Mouse (Mus musculus) limb, embryonic 12.5 days (tissue): ENCODE results near the gene Cacna1c. TPM values are rescaled to one million over a fixed set of nuclear protein-coding genes. Genes with fewer than 3 reads are reported as not detected.

Experiments used
- ATAC-seq: fragments of 200-750 bp; cut with Nextera tagmentation; 2 replicates; pipeline ENCODE4 v1.8.0; 2017; ENCODE audit warnings: low read depth, moderate TSS enrichment; ENCODE audit not compliant: insufficient number of reproducible peaks, insufficient read depth, low FRiP score, low TSS enrichment
- H3K27ac ChIP-seq: fragments of 300-500 bp; sonication (generic); 2 replicates; pipeline ENCODE4 v1.5.1; 2016; ENCODE audit warnings: mild to moderate bottlenecking, moderate library complexity
- H3K27me3 ChIP-seq: fragments of 300-500 bp; sonication (generic); 2 replicates; pipeline ENCODE4 v1.6.1; 2016; ENCODE audit warnings: mild to moderate bottlenecking, moderate library complexity
- H3K36me3 ChIP-seq: fragments of 300-500 bp; sonication (generic); 2 replicates; pipeline ENCODE4 v1.6.1; 2016; ENCODE audit warnings: mild to moderate bottlenecking, moderate library complexity
- H3K4me1 ChIP-seq: fragments of 300-500 bp; sonication (generic); replicated peaks from 2 replicates; pipeline ENCODE4 v1.6.1; 2016
- H3K4me2 ChIP-seq: fragments of 300-500 bp; sonication (generic); 2 replicates; pipeline ENCODE4 v1.6.1; 2016; ENCODE audit warnings: mild to moderate bottlenecking, moderate library complexity
- H3K4me3 ChIP-seq: fragments of 300-500 bp; sonication (generic); replicated peaks from 2 replicates; pipeline ENCODE4 v1.5.1; 2016; ENCODE audit warnings: mild to moderate bottlenecking
- H3K9ac ChIP-seq: fragments of 300-500 bp; sonication (generic); replicated peaks from 2 replicates; pipeline ENCODE4 v1.6.1; 2016; ENCODE audit warnings: mild to moderate bottlenecking, moderate library complexity
- H3K9me3 ChIP-seq: fragments of 300-500 bp; sonication (generic); 2 replicates; pipeline ENCODE4 v1.6.1; 2016; ENCODE audit warnings: mild to moderate bottlenecking, moderate library complexity
- WGBS: fragments of 180-500 bp; shearing (Covaris S2); methylation state at CpG from one replicate; pipeline ENCODE4 v1.1.7; 2016; 5-methylcytosine and 5-hydroxymethylcytosine counted together
- polyA plus RNA-seq: library from polyadenylated mRNA; unstranded; fragments of >200 nt; fragmentation: Nextera tagmentation; extraction: Ambion mirVana; gene quantifications from 2 replicates; pipeline ENCODE4 v1.2.1, GENCODE M21; 2016

The Cacna1c gene
- polyA plus RNA-seq, 1 experiment from 2014 or later, result 13.8 TPM

GRCm38 (mm10) chr6:118983471-118984040 is 212.7 kb downstream of the Cacna1c start:
- H3K9me3 ChIP-seq, result no peaks in the 10 kb centered on the region
- no peaks in the 10 kb centered on the region for H3K36me3 ChIP-seq
- ATAC-seq, result no peak
- H3K4me3 ChIP-seq, result no peak overlapping the region
- H3K27ac ChIP-seq, result peak overlapping the region; percentile 85
- H3K4me2 ChIP-seq, result 0 out of 2 replicates have a peak overlapping the region, but pooled peaks have one; percentile 13
- 62% methylated on average over 8 of the region's 8 CpGs for WGBS
- peaks cover 60% of the 10 kb centered on the region for H3K4me1 ChIP-seq
- H3K9ac ChIP-seq, result no peak overlapping the region
- no peaks in the 10 kb centered on the region for H3K27me3 ChIP-seq

GRCm38 (mm10) chr6:118980265-118980664 is 216.0 kb downstream of the Cacna1c start:
- Histone ChIP-seq H3K27me3 (no peaks in the 10 kb centered on the region), H3K4me1 (peaks cover 64% of the 10 kb centered on the region), H3K4me2 (peak overlapping the region; percentile 23), H3K27ac (peak overlapping the region; percentile 82), H3K4me3 (no peak overlapping the region), H3K9me3 (no peaks in the 10 kb centered on the region), H3K9ac (no peak overlapping the region), H3K36me3 (no peaks in the 10 kb centered on the region)
- 39% methylated on average over 12 of the region's 12 CpGs for WGBS
- ATAC-seq, result no peak

GRCm38 (mm10) chr6:118977443-118978271 is 218.6 kb downstream of the Cacna1c start:
- Histone ChIP-seq H3K4me2 (no peak overlapping the region), H3K4me3 (no peak overlapping the region), H3K27ac (no peak overlapping the region), H3K9ac (no peak overlapping the region), H3K9me3 (no peaks in the 10 kb centered on the region), H3K36me3 (no peaks in the 10 kb centered on the region), H3K4me1 (peaks cover 38% of the 10 kb centered on the region), H3K27me3 (no peaks in the 10 kb centered on the region)
- ATAC-seq, result no peak
- 59% methylated on average over 10 of the region's 10 CpGs for WGBS

DNA sequence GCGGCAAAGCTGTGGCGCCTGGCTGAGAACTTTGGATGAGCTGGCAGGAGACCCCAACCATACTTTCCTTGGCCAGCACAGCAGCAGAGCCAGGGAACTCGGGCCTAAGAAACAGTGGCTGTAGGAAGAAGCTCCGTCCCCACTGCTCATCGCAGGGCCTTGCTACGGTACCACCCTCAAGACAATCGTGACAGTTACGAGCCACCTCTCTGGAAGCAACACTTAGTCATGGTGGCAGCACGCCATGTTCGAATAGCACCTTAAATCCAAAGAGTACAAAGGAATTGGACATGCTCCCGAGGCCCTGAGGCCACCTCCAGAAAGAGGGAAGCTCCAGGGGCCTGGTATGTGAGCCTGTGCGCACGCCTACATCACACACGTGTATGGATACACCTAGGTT is 219.6 kb downstream of the Cacna1c start:
- no peak overlapping the region for H3K9ac ChIP-seq
- no peak overlapping the region for H3K27ac ChIP-seq
- H3K36me3 ChIP-seq, result no peaks in the 10 kb centered on the region
- H3K4me2 ChIP-seq, result no peak overlapping the region
- H3K27me3 ChIP-seq, result no peaks in the 10 kb centered on the region
- H3K9me3 ChIP-seq, result no peaks in the 10 kb centered on the region
- H3K4me1 ChIP-seq, result peaks cover 28% of the 10 kb centered on the region
- 89% methylated on average over 14 of the region's 14 CpGs for WGBS
- H3K4me3 ChIP-seq, result no peak overlapping the region
- ATAC-seq, result no peak

DNA sequence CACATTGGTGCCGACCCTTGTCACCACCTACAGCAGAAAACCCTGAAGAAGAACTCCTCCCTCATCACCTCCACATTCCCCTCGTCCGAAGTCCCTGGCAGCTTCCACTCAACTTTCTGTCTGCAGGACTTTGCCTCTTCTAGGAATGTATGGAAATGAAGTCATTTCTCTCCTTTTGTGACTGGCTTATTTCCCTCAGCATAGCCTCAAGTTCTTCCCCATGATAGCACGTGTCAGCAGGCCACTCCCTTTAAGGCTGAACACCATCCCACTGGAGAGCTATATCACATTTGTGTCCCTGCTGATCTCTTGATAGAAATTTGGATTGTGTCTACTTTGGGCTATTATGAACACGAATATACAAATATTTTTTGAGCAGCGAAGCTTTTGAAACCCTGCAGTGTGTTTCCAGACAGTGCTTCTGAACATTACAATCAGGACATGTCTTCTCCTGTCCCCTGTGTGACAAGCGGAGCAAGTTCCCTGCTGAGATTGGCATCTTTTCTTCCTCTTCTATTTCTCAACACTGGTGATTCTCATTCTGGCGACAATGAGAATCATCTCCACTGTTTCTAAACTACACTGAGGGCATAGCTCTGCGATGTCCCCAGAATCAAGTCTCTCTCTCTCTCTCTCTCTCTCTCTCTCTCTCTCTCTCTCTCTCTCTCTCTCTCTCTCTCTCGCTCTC is 224.2 kb downstream of the Cacna1c start:
- Histone ChIP-seq H3K9ac (no peak overlapping the region), H3K27me3 (no peaks in the 10 kb centered on the region), H3K4me2 (no peak overlapping the region), H3K27ac (no peak overlapping the region), H3K4me1 (no peaks in the 10 kb centered on the region), H3K36me3 (no peaks in the 10 kb centered on the region), H3K4me3 (no peak overlapping the region), H3K9me3 (no peaks in the 10 kb centered on the region)
- no peak for ATAC-seq
- 77% methylated on average over 9 of the region's 10 CpGs for WGBS

GRCm38 (mm10) chr6:118968776-118969175 is 227.4 kb downstream of the Cacna1c start:
- no peak overlapping the region for H3K4me2 ChIP-seq
- H3K9me3 ChIP-seq, result no peaks in the 10 kb centered on the region
- H3K27me3 ChIP-seq, result no peaks in the 10 kb centered on the region
- no peak for ATAC-seq
- no peak overlapping the region for H3K4me3 ChIP-seq
- no peaks in the 10 kb centered on the region for H3K4me1 ChIP-seq
- WGBS, result 86% methylated on average over 4 of the region's 4 CpGs
- H3K27ac ChIP-seq, result no peak overlapping the region
- H3K9ac ChIP-seq, result no peak overlapping the region
- H3K36me3 ChIP-seq, result no peaks in the 10 kb centered on the region

GRCm38 (mm10) chr6:118966904-118967303 is 229.3 kb downstream of the Cacna1c start:
- WGBS, result 85% methylated on average over 4 of the region's 4 CpGs
- no peak overlapping the region for H3K9ac ChIP-seq
- no peak overlapping the region for H3K4me3 ChIP-seq
- H3K9me3 ChIP-seq, result no peaks in the 10 kb centered on the region
- no peak; the same call in 1 of the 2 replicates for ATAC-seq
- no peak overlapping the region for H3K27ac ChIP-seq
- H3K36me3 ChIP-seq, result no peaks in the 10 kb centered on the region
- H3K4me1 ChIP-seq, result no peaks in the 10 kb centered on the region; the same call in 1 of the 2 replicates
- H3K4me2 ChIP-seq, result no peak overlapping the region
- H3K27me3 ChIP-seq, result no peaks in the 10 kb centered on the region

GRCm38 (mm10) chr6:118965577-118965976 is 230.6 kb downstream of the Cacna1c start:
- WGBS, result 92% methylated on average over 2 of the region's 2 CpGs
- H3K4me3 ChIP-seq, result no peak overlapping the region
- H3K9me3 ChIP-seq, result no peaks in the 10 kb centered on the region
- H3K27ac ChIP-seq, result no peak overlapping the region
- no peak for ATAC-seq
- no peaks in the 10 kb centered on the region; the same call in 1 of the 2 replicates for H3K4me1 ChIP-seq
- H3K9ac ChIP-seq, result no peak overlapping the region
- no peaks in the 10 kb centered on the region for H3K27me3 ChIP-seq
- no peak overlapping the region for H3K4me2 ChIP-seq
- H3K36me3 ChIP-seq, result no peaks in the 10 kb centered on the region

GRCm38 (mm10) chr6:118963806-118964205 is 232.4 kb downstream of the Cacna1c start:
- Histone ChIP-seq H3K27me3 (no peaks in the 10 kb centered on the region), H3K4me1 (no peaks in the 10 kb centered on the region; the same call in 1 of the 2 replicates), H3K27ac (no peak overlapping the region), H3K36me3 (no peaks in the 10 kb centered on the region), H3K4me3 (no peak overlapping the region), H3K9me3 (no peaks in the 10 kb centered on the region), H3K4me2 (no peak overlapping the region), H3K9ac (no peak overlapping the region)
- no peak for ATAC-seq
- 92% methylated on average over 6 of the region's 6 CpGs for WGBS

- Histone ChIP-seq H3K27me3 (no peaks in the 10 kb centered on the region), H3K9ac (no peak overlapping the region), H3K9me3 (no peaks in the 10 kb centered on the region), H3K27ac (no peak overlapping the region), H3K4me1 (no peaks in the 10 kb centered on the region; the same call in 1 of the 2 replicates), H3K4me2 (no peak overlapping the region), H3K36me3 (no peaks in the 10 kb centered on the region), H3K4me3 (no peak overlapping the region)
- ATAC-seq, result no peak
- 81% methylated on average over 5 of the region's 5 CpGs for WGBS
Observed at GRCm38 (mm10) chr6:118963283-118963682, 232.9 kb downstream of the Cacna1c start.

DNA sequence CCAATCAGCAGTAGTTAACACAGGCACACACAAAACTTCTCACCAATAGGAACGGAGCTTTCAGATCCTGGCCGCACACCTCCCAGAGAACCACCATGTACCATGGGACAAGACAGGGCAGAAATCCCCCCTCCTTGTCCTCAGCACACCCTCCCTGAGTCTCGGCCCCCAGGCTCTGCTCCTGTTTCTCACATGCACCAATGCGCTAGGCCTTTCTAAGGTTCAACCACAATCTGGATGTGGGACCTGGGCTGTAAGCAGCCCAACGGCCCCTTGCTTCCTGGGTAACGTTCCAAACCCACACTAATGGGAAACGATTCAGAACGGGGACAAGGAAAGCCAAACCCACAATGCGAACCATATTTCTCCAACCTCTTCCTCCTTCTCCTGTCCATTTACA is 237.7 kb downstream of the Cacna1c start:
- Histone ChIP-seq H3K9me3 (no peaks in the 10 kb centered on the region), H3K4me1 (no peaks in the 10 kb centered on the region; the same call in 1 of the 2 replicates), H3K36me3 (no peaks in the 10 kb centered on the region), H3K27me3 (no peaks in the 10 kb centered on the region), H3K4me3 (no peak overlapping the region), H3K9ac (no peak overlapping the region), H3K27ac (no peak overlapping the region), H3K4me2 (no peak overlapping the region)
- 90% methylated on average over 9 of the region's 9 CpGs for WGBS
- ATAC-seq, result no peak
